Mouse (Mus musculus): ENCODE measurements around the gene Snai3. TPM values are rescaled to one million over a fixed set of nuclear protein-coding genes. Genes with fewer than 3 reads are reported as not detected.

The Snai3 gene
- total RNA-seq, 4 experiments from 2014 or later = 2.7 to 14.4 (median 8.2) TPM

DNA sequence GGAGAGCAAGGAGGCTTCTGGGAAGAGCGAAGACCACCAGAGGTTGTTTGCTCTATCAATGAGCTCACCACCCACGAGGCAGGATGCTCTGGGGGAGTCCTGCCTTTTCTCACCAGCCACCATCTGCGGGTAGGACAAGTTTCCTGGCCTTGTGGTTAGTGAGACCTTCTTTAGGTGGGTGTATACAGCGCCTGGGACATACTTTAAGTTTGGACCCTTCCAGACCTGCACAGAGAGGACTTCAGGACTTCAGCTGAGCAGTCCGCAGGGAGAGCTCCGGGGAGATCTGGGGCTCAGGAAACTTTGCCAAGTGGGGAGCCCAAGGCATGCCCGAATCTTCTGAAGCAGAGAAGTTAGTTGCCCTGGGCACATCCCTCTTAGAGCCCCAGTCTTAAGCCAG, 543 bp downstream of the Snai3 start:
- no peak for DNase-seq (ENCODE audit: low spot score)

DNA sequence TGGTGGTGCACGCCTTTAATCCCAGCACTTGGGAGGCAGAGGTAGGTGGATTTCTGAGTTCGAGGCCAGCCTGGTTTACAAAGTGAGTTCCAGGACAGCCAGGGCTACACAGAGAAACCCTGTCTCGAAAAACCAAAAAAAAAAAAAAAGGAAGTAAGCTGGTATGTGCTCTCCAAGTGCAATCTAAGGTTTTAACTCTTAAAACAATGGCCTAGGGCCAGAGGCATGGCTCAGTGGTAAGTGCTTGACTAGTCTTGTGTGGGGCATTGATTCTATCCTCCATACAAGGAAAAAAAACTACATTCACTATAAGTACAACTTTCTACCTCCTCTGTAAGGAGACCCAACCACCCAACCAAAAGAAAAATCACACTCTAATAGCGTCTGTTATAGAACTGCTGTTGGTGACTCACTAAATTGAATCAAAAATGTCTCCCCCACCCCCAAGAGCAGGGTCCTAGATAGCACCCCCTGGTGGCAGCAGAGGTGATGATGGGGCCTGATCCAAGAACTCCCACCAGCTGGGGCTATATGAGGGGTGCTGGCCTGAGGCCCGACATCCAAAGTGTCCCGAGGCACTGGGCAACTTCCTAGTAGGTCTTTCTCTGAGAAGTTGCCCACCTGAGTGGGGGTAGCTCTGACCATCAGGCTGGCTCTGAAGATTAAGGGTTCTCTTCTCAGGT, 1.2 kb downstream of the Snai3 start:
- no peak for DNase-seq (ENCODE audit: low spot score)

DNA sequence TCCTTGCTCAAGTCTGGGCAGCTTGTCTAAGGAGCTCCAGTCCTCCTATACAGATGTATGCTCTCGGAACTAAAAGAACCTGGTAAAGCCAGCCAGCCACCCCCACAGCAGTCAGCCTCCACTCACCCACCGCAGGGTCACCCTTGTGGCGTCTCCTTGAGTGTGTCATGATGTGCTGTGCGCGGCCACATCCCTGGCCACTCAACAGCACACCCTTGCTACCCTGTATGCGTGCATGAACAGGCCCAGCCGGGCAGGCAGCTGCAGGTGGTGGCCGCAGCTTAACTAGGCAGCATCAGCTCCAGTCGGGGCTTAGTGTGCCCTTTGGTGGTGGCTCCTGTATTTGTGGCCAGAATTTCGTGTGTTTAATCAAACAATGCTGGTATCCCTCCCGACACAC, 3.4 kb downstream of the Snai3 start:
- DNase-seq (ENCODE audit: low spot score) = no peak

DNA sequence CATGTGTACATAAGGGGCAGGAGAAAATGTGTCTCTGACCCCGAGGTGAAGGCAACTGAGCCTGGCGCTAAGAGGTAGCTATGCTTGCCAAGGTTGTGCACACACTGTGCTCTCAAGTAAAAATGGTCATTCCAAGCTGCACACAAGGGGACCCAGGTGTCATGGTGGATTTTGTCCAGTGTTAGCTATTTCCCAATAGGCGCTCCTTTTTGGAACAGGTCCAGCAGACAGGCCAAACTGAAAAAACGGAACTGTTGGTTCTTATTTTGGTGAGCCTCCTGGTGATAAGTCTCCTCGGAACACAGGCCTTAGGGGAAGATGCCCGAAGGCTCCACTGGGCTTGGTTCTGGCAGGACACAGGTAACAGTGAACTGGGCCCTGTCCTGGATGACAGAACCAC, 6.1 kb downstream of the Snai3 start:
- no peak for DNase-seq (ENCODE audit: low spot score)

DNA sequence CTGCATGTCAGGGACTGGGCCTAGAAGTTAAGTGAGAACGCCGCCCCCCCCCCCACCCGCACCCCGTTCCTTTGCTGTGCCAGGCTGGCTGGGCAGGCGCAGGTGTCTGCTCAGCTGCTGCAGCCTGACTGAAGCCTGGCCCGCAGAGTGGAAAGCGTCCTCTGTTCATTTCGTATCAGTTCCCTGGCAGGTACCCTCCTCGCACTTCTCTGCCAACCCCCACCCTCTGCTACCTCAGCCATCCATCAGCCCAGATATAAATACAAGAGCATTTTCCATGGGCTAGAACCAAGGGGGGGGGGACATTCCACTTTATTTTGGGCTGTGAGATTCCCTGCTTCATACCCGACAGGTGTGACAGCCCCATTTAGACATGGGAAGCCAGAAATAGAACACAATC, 8.4 kb downstream of the Snai3 start:
- no peak for DNase-seq (ENCODE audit: low spot score)

DNA sequence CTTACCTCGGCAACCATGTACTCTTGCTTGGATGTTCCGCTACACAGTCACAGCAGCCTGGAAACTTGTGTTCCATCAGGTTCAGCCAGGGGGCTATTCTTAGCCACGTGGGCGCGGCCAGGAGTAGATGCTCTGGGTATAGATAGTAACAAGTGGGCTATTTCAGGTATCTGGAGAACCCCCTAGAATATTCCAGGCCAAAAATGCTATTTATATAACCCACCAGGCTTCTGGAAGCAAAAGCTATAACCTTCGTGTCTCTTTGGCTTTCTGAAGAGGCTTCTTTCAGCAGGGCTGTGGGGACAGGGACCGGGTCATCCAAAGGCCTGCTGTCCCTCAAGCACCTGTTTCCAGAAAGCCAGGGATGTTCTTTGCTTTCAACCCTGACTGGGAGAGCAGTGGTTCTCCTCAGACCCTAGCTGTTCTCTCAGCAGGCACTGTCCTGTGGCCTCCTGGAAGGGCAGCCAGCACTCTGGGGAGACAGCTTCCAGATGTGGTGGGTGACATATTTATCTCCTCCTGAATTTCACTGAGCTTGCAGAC, 9.3 kb downstream of the Snai3 start:
- DNase-seq (ENCODE audit: low spot score) = peak; percentile 70

DNA sequence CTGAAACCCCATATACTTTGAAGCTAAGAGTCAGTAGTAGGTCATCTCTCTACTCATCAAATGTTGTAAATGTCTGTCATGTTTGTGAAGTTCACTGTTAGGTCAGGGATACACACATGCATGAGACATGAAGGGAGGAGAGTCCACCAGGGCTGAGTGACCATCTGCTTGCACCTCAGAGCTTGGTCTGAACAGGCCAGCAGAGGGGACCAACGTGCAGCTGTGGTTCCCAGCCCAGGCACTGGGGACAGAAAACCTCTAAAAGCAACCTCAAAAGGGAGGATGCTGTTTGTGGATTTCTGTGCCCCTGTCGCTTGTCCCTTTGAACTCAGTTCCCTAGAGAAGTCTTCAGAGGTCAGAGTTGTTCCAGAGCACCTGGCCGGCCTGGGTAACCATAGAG, 15.3 kb downstream of the Snai3 start:
- DNase-seq (ENCODE audit: low spot score) = no peak

DNA sequence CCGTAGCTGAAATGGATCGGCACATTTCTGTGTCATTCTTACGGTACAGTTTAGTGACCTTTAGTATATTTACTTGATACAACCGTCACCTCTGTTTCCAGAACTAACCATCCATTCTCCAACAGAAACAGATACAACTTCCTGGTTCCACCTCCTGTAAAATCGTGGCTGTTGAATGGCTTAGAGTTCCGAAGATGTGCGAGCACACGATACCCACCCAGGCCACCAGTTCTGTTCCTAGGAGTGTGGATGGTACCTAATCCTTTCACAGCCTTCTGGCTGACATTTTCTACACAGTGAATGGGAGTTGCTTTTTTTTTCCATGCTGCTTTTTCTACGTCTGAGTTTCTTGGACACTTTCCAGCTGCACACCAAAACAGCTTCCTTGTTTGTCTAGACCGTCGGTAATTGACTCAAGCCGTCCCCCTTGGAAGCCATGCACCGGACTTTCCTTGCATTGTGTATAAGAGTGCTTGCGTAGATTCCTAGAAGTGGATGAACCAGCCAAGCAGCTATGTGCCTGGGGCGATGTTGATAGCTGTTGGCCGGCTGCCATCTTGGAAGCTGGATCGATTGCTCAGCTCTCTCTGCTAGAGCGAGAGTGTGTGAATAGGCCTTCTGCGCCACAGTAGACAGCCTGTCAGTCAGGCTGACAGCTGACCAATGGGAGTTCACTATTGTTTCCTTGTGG, 16.3 kb downstream of the Snai3 start:
- DNase-seq (ENCODE audit: low spot score) = peak; percentile 87

DNA sequence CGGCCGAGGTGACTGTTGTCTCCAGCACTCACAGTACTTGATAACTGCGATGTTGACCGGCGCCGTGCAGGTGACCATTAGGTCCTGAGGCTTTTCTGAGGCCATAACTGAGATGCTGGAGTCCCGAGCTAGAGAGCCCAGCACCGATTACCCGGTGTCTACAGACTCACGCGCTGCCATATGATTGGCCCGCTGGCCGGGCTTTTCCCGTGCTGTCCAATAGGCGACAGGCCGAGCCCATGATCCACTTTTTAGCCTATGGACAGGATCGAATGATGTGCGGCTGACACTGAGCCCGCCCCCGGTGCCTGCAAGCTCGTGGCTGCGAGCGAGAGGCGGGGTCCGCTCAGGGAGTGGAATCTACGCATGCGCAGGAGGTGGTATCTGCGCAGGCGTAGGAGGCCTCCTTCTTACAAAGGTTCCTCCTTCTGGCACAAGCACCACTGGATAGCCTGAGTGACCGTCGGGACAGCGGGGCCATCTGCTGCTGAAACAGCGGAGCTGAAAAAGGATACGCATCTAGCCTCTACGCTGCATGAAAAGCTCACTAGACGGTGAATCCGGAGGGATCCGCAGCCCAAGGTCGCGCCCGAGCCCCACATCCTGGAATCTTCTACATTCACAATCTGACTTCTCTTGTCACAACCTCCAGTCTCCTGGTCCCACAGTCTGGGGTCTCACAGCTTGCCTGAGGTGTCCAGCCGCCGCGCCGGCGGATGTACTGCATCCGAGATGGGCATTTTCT, 17.1 kb downstream of the Snai3 start, which contains the start of gene Mvd:
Gene Mvd, minus strand, starts transcription at position 161 of the 745 bp plus-strand sequence.
- peak; percentile 99 for DNase-seq (ENCODE audit: low spot score)

DNA sequence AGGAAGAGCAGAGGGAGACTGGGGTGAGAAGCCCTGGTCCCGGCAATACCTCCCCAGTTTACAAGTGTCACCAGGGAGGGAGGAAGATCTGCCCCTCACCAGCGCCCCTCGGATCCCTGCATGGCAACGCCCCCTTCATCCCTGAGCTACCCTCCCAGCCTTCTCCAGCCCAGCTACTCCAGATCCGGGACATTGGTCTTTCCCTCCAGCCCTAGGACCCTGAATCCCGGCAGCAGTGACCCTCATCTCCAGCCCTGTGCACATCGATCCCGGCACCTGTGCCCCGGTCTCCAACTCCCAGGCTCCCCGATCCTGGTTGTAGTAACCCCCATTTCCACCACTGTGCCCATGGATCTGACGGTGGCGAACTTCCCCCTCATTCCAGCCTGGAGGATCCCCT, 17.8 kb downstream of the Snai3 start:
- no peak for DNase-seq (ENCODE audit: low spot score)

DNA sequence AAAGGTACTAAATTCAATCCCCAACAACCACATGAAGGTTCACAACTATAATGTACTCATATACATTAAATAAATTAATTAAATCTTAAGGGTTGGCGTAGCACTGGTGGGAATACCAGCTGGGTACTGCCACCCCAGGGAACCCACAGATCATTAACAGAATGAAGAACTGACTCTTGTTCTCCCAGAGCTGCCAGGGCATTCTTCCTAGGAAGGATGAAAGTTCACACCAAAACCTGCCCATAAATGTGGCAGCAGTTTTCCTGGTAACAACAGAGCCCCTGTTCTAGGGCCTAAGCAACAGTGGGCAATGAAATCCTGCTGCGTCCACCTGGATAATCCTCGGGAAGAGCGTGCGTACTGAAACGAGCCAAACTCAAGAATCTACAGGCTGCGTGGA, 18.2 kb downstream of the Snai3 start:
- DNase-seq (ENCODE audit: low spot score) = no peak

DNA sequence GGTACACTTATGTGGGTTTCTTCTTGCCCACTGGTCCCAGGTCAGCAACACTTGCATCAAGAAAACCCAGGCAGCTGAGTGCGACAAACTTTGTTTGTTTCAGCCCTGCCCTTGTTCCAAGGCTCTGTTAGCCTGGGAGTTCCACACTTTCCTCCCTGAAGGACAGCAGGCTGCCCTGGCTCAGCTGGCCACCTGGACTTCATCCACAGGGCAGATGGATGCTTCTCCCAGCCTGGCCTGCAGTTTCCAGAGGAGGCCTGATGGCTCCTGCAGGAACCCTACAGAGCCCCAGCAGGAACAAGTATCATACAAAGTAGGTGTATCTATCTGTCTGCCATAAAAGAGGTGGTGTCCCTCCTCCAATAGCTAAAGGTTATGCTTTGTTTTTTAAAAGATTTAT, 19.2 kb downstream of the Snai3 start:
- no peak for DNase-seq (ENCODE audit: low spot score)

DNA sequence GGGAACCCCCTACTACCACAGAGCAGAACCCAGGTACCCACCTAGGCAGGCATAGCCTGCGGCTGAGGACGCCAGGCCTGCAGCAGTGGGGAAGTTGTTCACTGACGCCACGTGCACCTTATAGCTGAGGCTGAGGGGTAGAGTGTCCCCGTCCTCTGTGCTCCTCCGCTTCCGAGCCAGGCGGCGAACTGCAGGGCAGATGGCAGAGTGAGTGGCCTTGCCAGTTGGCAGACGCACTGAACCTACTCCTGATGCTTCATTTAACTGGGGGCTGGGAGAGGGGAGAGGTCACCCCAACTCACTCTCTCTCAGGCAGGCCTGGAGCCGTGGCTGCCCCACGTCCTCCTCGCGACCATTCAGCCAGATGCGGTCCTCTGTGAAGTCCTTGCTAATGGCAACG, 21.2 kb downstream of the Snai3 start:
- no peak for DNase-seq (ENCODE audit: low spot score)

DNA sequence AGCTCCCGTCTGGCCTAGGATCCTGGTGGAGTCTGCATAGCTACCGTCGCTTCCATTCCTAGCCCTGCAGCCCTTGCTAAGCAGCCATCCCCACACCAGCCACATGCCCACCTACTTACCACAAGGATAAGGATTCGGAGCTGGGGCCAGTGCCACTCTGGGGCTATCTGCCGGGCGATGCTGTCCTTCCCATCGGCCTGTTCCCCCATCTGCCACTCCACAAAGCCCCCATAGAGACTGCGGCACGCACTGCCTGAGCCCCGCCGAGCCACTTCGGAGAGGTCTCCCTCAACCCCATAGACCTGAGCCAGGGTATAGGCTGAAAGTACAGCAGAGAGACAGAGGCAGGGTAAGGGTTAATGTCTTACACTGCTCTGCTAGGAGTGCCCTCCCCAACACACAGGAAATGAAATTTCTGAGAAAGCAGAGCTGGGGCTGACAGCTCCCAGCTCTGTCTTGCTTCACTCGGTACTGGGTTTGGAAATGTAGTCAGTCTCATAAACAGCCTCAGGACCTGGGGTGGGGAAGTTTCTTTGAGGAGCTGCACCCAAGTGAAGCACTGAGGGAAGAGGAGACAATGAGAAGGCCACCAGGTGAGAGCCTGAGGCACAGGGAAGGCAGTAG, 22.7 kb downstream of the Snai3 start:
- DNase-seq (ENCODE audit: low spot score) = no peak

DNA sequence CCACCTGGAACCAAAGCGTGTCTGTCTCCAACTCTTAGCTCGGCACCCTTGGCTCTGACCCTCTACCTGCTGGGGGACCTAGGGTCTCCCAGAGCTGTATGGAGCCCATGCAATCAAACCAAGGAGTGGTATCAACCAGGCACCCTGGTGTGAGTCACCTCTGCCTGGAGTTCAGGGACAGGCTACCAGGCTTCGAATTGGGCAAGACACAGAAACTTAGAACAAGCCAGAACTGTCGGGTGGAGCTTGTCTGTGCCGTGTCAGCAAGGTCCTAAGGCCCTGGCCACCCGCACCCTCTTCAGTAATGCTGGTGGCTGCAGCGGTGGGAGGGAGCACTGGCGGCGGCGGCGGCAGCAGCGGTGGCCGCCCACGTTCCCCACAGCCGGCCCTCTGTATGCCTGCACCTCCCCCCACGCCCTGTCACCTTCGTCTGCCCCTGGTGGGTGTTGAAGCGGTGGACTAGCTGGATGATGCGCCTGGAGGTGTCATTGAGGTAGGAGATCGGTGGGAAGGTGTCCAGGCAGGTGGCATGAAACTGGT, 23.9 kb downstream of the Snai3 start:
- DNase-seq (ENCODE audit: low spot score) = no peak

DNA sequence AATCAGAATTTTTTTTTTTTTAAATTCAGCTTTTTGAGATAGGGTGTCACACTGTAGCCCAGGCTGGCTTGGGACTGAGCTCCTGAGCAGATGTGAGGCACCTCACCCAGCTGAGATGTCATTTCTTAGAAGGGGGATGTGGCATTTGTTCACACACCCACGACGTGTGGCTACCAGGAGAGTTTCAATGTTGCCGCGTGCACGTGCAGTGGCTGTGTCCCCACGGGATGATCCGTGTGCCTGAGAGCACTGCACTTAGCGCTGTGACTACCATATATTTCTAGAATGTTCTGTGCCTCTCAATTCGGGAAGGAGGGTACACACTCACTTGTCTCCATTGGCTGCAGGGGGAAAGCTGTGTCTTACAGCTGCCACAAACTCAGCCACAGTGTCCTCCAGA, 24.4 kb downstream of the Snai3 start:
- DNase-seq (ENCODE audit: low spot score) = no peak

DNA sequence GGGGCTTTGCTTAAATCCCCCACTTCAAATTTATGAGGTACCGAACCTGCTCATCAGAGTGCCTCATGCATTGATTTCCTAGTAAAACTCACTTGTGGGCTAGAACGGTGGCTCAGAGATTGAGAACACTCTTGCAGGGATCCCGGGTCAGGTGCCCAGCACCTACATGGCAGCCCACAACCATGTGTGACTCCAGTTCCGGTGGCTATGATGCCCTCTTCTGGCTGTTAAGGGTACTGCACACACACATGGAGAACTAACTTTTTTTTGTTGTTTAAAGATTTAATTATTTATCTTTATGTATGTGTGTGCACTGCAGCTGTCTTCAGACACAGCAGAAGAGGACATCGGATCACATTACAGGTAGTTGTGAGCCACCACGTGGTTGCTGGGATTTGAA, 25.2 kb downstream of the Snai3 start:
- no peak for DNase-seq (ENCODE audit: low spot score)

DNA sequence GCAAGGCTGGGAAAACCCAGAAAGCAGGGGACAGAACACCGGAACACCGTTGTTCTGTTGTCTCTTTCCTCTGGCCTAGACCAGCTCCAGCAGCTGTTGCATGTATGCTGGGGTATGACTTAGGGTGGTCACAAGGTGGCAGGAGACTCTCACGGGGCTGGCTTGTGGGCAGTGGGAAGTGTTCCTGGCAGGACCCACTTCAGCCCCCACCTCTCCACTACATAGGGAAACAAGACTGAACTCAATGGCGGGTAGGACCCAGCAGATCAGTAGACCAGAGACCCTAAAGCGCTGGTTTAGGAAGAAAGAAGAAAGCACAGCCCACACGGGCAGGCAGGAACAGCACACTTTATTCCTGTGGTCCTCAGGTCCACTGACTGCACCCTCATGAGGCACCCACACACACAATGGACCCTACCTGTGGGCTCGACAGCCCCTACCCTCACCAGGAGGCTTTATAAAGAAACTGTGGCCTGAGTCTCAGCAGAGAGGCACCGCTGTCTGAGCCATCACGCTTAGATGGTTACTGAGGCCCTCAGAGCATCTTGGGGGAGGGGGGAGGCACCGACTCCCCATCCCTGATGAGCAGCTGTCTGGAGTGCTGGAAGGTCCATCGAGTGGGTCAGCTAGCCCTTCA, 27.1 kb downstream of the Snai3 start:
- no peak for DNase-seq (ENCODE audit: low spot score)

DNA sequence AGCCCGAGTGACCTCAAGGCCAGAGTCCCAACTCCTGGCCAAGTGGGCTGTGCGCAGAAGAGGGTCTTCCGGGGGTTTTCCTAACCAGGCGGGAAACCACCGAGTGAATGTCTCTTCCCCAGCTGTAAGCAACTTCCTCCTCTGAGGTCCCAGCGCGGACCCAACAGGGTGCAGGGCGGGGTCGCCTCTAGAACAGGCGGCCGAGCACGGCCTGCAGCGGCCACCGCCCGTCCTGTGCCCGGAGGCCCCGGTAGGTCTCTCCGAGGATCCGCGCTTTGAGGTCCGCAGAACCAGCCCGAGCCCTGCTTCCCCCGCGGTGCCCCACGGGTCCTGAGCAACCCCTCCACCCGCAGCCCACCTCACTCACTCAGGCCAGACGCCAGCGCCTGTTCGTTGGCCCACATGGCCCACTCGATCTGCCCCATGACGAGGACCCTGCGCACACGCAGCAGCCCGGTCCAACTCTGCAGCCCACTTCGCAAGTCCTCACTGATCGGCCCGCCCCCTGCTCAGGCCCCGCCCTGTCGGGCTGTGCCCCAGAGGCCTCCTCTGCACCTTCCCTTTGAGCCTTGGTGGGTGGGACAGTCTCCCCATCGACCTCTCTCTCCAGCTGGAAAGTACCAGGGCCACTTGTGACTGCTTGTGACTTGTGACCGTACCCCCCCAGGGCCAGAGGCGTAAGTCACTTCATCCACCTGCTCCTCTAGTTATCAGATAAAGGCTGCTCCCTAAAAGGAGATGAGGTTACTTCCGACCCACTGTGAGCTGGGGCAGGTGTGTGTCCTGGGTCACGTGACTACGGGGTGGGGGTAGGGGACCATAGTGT, 27.9 kb downstream of the Snai3 start, which contains the start of gene Cyba:
Gene Cyba, minus strand, starts transcription at position 488 of the 826 bp plus-strand sequence.
- DNase-seq (ENCODE audit: low spot score) = peak; percentile 71
